Mouse (Mus musculus) kidney, postnatal 36 days (tissue): ENCODE data around the gene Mtor.
A peak's percentile ranks its signal among the peaks of the same experiment; 100 is the strongest.

Source experiments
- DNase-seq, 2 experiments: peaks; one replicate each; pipeline ENCODE4 v3.0.0; 2021 to 2022; ENCODE audit warnings: mixed read lengths in 2 of 2

Gene Mtor

DNA sequence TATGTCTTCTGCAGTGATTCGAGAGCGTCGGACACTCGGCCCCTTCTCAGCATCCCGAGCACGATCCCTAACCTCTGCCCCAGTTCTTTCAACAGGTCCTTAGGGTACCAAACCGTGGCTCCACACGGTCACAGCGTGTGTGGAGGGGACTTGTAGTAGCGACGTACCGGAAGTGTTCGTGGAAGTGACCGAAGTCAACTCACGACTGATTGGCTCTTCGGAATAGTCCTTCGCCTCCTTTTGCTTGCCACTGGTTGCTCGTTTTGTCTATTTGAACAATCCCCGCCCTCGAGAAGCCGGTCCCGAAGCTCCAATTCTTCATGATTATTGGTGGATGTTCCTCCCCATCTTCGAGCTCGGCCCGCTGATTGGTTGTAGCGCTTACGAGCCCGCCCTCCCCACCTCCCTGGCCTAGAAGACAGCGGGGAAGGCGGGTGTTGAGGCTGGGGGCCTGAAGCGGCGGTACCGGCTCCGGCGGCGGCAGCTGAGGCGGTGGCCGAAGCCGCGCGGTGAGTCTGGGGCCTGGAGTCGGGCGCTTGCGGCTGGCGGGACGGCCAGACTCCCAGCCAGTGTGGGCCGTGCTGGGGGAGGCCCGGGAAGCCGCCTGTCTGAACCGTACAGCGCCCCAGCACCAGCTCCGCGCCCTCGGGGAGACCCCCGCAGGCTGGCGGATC is at the start of gene Mtor:
TSS of gene Mtor (plus strand) at position 433 of the 674 bp plus-strand sequence.
- peak; percentile 94 to 99 for DNase-seq

DNA sequence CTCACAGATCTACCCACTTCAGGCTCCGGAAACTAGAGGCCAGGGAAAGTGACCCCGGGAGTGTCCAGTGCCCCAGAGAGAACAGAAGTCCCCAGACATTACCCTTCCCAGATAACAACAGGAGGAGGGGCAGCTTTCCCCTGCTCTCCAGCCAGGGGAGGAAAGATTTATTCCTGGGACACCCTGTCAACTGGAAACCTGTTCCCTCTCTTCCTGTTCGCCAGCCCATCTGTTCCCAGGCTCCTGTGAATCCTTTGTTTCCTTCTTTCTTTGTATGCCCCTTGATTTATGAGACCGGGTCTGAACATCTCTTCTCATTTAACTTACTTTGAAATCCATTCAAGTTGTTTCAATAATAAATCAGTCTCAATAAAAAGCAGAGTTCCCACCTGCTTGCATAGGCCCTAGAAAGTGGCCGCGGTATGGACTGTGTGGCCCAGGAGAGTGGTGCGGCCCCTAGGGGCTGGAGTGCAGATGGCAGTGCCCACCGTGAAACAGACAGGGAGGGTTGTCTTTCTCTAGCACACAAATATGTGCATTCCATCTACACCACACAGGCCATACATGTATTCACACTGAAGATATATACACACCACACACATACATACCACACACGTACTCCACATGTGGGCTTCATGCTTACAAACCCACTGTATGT is 48.8 kb upstream of the Mtor start:
- DNase-seq, result no peak

DNA sequence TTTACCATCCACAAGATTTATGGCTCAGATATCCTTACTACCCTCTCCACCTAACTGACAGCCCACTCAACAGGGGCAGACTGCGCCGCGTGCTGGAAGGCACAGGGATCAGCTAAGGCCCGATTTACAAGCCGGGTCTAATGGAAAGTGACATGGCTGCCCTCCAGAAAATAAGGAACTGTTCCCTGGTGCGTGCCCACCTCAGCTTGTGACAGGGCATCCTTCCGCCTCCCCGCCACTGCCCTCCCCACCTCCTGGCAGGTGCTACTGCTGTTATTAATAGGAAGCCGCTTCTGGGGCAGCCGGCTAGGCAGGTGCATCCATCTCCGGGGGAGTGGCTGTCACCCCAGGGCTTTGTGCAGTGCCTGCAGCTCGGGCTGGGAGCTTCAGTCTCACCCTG is 45.0 kb upstream of the Mtor start:
- DNase-seq, result no peak

DNA sequence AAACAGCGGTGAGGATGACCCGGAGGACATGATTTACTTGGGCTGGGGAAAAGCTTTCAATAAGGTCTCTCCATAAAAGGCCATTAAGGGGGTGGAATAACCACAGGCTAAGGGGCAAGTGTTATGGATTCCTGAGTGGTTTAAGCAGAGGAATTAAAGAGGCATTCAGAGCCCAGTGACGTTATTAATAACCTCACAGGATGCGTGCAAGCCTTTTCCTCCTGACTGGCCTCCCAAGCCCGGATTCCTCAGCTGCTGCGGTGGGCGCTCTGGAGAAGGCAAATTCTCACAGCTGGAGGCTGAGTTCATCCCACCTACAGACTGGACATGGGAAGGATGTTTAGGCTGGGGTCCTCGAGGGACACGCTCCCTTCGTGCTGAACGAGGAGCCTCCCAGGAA is 43.7 kb upstream of the Mtor start:
- DNase-seq, result no peak

DNA sequence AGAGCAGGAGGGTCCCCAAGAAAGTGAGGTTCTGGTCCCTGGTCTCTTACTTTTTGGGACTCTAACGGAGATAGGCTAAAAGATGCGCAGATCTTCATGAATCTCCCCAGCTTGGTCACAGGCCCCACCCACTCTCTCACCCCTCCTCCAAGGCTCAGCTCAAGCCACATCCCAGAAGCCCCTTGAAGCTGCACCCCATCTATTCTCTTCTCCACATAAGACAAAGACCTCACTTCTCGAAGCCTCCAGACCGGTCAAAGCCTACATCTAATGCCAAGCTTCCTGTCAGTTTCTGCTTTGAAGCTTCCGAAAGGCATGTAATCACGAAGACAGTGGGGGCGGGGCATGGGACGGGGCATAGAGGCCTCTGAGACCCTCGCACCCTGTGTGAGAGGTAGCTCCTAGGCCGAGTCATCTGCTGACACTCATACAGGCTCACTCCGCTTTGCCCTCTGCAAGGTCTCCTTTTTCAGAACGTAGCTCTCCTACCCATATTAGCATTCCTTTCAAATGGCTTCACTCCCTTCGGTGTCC is 43.1 kb upstream of the Mtor start:
- DNase-seq, result no peak

DNA sequence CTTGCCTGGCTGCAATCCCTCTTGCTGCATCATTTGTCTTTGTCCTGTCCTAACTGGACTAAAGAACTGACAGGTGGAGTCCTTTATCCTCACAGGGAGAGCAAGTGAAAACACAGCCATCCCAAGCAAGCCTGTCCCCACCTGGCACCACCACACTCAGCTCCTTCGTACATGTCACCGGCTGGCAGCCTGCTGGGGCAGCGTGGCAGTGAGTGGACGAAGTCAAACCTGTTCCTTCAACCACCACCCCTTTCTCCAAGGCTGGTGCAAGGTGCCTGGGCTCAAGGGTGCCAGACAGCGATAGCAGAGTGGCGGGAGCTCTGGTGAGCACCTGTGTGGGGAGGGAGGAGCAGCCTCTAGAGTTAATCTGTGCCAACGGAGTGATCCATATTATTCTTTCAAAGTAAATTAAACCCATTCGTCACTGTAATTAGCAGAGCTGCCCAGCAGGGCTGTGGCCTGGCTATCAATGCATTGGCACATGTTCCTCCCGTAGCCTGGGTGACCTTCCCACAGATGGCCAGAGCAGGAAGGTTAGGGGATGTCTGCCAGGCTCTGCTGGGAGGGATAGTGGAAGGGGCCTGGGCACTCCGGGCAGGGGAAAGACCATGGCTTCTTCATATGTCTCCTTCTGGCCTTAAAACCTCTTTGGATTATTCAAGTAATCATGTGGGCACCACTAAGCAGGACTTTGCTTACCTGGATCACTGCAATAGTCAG is 40.0 kb upstream of the Mtor start:
- no peak for DNase-seq

DNA sequence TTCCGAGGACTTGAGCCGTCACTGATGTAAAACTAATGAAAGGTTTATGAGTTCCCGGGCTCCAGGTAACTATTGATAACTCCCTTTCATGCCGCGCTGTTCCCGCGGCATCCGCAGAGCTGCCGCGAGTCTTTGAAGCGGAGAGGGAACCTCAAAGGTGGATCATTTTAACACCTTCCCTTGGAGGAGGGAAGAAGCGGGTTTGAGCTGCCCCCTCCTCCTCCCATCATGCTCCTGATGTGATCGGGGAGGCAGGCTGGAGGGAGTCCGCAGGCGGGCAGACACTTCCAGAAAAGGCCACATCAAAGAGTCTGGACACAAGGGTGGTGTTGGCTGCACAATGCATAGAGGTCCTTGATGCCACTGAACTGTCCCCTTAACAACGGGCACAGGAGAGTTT is 32.8 kb upstream of the Mtor start:
- no peak for DNase-seq

DNA sequence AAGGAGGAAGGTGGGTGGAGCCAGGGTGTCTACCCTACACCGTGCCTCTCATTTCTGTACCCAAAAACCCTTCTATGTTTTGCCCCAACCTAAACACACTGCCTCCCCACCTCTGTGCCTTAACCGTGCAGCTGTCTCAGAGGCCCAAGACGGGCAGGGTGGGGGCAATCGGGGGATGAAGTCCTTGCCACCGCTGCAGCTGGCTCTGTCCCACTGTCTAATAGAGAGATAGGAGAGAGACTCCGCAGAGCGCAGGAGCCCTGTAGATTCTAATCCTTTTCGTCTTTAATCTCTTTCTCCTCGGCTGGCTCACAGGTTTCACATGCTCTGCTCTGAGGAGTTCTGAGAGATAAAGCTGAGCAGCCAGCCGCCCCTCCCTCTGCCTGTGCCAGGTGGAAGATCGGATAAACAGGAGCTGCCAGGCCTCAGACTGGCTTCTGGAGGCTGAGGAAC is 31.3 kb upstream of the Mtor start:
- no peak for DNase-seq

DNA sequence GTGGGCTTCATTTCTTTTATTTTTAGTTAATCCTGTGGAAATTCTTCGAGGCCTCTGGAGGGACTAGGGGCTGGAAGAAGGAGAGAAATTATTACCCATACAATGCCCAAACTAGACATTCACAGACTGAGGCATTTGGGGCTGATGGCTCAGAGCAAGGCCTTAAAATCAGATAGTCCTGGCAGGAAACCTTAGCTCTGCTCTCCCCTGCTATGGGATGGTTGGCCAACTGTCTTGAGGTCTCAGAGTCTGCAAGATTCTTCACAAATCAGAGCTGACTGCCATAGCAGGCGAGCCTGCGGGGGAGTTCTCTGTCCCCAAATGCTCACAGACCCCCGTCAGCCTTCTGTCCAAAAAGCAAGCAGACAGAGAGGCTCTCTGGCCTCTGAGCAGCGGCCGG is 30.9 kb upstream of the Mtor start:
- no peak for DNase-seq

DNA sequence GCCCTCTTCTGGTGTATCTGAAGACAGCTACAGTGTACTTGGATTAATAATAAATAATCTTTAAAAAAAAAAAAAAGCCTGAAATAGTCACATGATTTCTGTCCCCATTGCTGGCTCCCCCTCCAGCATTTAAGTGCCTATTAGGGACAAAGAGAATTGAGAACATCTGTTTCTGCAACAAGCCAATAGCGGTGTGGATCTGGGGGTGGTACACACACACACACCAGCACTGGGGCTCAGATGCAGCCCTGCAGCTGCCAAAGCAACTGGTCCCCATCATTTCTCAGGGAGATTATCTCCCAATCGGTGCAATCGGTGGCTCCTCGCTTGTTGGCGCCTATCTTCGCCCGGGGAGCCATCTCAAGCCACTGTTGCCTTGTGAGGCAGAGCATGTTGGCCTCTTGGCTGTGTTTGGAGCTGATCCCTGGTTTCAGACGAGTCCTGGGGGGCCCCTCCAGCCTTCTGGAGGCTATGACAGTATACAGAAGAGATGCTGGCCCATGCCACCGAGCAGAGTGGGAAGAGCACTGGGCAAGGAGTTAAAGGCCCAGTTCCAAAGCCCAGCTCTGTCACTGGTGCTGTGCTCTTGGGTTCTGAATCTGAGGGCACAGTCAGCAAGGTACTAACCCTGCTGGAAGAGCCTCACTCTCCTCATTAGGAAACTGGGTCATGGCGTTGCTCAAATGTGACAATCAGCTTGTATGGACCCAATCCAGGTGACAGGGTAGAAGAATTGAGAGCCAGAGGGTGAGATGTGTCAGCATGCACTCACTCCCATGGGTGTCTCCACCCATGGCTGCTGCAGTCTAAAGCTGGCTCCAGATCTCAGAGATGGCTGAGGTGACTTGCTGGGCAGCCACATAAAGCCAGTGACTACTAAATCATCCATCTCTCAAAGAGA is 21.2 kb upstream of the Mtor start:
- no peak for DNase-seq

DNA sequence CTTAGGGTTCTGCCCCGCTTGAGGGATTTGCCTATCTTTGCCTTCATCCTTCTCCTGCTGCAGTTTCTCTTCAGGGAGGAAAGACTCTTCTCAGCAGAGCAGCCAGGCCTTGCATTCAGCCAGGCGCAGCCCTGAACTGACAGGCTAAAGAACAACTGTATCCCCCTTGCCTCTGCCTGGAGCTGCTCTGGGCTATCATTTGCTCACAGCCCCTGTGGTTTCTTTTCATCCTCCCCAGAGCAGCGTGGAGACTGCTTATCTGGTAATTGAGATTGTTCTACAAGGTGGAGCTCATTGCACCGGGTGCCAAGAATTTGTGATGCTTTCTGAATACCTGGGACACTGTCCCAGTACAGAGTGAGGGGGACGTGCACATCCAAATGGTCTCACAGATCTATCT is 19.9 kb upstream of the Mtor start:
- DNase-seq, result no peak

DNA sequence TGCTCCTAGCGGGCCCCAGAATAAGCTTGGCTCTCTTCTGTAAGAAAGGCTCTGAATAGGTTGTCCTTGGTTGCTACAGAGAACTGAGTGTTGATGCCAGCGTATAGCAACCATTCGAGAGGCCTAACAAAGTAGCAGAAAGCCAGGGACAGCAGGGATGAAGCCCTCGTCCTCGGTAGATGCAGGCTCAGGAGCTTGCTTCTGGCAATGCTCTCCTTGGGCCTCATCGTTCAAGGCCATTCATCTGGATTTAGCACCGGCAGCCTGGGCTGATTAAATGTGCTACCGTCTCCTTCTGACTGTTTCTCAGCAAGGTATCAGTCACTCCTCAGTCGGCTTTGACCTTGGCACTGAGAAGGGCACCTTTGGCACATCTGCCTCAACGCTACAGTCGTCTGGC is 19.3 kb upstream of the Mtor start:
- DNase-seq, result no peak

DNA sequence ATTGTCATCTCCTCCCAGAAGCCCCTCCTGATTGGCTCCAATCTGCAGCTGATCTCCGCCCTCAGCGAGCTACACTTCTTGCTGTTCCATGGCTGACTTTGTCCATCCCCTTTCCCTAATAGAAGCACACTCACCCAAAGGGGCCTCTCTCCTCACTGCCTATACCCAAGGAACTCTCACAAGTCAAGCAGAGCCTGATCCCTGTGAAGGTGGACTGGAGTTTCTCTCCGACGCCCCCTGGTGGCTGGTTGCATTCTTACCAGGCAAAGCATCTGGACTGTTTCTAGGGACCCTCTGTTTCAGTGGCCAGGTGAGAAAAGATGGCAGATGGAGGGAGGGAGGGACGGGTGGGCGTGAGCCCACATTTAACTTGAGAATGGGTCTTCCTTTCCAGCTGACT is 18.7 kb upstream of the Mtor start:
- peak; percentile 46 to 88 for DNase-seq

DNA sequence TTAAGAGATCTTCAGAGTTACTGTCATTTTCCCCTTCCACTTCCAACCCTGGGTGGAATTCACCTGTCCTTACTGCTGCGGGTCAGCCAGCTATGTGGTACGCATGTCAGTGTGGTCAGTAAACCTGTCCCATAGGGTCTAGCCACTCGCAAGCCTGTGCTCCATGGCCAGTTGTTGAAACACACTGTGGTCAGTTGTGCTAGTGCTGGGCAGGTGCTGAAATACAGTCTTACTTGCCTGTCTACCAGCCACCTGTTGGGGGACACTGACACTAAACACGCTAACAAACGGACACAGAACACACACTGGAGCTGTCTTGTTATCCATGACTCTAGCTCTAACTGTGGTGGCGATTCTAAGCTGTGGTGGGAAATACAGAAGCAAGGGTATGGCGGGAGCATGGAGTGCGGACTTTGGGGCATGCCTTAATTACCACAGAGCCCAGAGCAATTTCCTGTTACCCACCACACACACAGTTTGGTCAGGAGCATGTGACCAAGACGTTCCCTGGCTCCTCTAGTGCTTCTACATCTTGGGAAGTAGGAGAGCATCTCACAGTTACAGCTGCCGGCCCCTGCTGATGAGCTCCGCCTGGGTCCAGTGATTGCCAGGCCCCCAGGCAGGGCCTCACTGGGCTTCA is 17.4 kb upstream of the Mtor start:
- DNase-seq, result no peak

DNA sequence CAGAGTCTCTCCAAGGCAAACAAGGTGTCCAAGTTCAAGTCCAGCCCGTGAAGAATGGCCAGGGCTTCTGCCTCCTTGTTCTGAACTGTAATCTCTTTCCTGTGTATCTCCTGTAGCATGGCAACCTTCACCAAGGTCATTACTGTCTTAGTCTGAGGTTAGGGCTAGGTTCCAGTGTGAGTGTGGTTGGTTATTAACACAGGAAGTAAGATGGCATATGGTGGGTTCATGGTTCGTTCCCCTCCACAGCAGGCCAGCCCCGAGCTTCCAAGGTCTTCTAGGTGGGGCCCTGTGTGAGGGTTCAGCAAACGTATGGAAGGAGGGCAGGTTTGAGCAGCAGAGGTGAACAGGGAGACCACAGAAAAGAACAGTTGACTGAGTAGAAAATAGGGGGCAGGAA is 15.9 kb upstream of the Mtor start:
- DNase-seq, result peak; percentile 39 to 43

DNA sequence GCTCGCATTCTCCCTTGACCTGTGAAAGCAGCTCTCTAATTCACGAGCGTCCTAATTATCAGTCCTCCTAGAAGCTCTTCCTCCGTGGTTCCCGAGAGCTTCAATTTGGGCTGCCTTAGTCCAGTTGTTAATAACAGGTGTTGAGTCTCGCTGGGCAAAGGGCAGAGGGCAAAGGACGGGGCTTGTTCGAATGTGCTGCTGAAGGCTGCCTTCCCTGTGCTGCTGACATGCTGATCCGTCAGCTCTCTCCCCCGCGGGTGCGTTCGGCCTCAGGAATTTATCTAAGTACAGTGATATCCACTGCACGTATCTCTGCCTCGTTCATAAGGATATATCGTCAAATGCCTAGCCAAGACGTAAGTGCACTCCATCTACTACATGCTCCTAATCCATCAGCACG is 15.1 kb upstream of the Mtor start:
- peak; percentile 83 to 84 for DNase-seq

DNA sequence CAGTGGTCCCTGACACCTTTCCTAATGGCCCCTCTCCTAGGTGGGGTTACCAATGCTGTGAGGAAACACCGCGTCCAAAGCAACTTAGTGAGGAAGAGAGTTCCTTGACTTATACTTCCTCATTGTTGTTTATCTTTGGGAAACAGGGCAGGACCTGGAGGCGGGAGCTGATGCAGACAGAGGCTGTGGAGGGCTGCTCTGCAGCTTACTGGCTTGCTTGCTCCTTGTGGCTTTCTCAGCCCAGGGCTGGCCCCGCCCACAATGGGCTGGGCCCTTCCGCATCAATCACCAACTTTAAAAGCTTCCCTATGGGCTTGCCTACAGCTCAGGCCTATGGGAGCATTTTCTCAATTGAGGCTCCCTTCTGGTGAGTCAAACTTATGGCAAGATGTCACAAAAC is 14.6 kb upstream of the Mtor start:
- peak; percentile 17 to 48 for DNase-seq

DNA sequence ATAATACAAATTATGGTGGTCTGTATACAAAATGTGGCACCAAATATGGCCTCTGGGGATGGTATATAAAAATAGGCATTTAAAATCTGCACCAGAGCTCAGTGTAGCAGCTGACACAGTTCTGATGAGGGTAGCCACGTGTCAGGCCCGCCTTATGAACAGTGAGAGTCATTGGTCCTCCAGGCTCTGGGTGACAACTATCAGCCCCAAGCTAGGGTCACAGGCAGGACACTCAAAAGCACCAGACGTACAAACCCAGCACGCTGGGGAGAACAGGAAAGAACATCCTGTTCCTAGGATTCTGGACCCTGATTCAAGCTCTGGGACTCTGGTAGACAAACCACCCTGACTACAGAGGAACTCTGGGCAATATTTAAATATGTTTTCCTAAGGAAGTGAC is 13.9 kb upstream of the Mtor start:
- DNase-seq, result peak in 1 of 2 experiments; percentile 31

DNA sequence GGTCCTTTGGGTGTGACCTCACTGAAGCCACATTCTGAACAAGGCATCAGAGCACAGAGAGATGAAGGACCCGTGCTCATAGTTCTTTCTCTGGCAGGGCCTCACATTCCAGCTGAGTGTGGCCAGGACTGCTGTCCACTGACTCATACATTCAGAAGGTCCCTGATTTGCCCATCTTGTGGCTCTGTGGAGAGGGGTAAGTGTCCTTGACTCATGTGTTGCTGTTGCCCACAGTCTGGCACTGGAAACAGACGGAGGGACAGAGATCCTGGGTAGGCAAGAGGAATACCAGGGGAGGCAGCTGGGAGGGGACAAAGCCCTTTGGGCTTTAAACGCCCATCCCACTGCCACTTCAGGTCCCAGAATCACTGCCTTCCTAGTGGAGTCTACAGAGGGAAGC is 13.3 kb upstream of the Mtor start:
- DNase-seq, result no peak

DNA sequence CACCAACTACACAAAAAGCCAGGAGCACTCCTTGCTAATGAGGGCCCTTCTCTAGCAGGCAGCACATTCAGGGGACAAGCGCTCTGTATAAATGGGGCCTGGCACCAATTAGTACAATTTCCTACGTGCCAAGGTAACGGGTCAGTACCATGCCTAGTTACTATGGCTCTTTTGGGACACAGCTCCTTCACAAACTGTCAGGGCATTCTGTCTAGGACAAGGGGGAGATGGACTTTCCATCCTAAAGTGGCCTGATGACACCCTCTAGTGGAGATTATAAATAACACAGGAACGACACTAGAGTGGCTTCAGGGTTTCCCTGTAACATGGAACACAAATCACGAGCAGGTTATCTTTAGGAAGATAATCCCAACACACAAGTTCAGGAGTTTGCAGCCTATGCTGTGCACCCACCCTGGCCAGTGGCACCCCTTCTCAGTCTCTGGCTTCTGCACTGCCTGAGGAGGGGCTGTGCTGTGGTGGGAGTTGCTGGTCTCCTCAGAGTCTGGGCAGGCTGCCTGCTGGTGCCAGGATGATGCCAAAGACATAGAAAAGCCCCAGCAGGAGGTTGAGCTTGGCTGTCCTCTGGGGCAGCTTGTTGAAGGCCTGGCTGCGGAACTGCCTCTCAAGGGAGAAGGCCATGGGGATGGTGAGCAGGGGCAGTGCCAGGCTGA is 12.6 kb upstream of the Mtor start:
- DNase-seq, result peak in 1 of 2 experiments; percentile 25

DNA sequence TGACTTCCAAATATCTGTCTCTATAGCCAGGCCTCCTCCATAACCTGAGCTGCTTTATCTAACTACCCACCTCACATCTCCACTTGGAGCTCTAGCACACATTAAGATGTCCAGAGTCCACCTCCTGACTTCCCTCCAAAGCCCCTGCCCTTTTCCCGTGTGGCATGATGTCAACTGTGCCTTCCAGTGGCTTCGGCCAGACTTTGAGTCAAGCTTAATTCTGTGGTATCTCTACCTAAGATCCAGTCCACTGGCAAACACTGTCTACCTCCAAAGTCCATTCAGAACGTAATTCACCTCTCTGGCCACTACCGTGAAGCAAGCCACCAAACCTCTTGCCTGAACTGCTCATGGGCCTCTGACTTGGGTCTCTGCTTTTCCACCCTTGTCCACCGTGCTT is 6.5 kb upstream of the Mtor start:
- peak; percentile 32 to 62 for DNase-seq

DNA sequence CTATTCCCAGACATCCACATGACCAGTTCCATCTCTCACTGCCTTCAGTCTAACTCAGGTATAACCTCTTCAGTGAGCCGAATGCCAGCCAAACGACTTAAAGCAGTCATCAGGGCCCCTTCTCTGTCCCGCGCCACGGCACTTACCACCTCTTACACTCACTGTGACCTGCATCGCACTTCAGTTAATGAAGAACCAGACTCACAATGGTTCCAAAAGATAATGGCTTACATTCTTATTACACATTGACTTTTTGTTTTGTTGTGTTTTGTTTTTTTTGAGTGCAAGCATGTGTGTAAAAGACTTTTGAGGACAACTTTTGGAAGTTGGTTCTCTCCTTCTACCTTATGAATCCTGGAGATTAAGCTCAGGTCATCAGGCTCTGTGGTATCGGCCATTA is 5.8 kb upstream of the Mtor start:
- DNase-seq, result peak in 1 of 2 experiments; percentile 34
